ENCODE assay signal across 38 mouse cellular contexts in the genomic region with DNA sequence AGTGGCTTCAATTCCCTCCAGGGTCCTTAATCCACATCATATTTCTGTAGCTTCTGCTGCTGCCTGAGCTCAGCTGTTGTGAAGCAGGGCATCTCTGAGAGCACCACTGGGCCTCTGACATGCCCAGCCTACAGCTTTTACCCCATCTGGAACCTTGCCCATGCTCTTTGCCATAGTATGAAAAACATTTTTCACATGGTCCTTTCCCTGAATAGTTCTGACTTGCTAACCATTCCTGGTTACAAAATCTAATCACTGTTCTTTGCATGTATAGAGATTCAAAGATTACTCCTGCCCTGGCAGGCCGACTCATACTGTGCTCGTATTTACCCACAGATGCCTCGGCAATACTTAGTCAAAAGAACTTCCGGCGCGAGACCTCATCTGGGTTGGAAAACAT. TPM values are rescaled to one million over a fixed set of nuclear protein-coding genes. Genes with fewer than 3 reads are reported as not detected.
DNase-seq lines count a peak whose midpoint lies in the region; ATAC-seq and TF ChIP-seq lines count a peak whose summit lies in the region.
"Had no signal": no experiment of that assay in that cellular context is flagged by ENCODE, and none has a peak within 500 bp of the region (broad histone marks: within the 10 kb centered on the region; RNA-seq: fewer than 3 reads in every experiment).

No protein-coding gene starts in this region.

- no peak overlapping the region for H3K27ac ChIP-seq in embryonic facial prominence, embryonic 14.5 days (replicated peaks; ENCODE audit: low read depth, low read length)
- no peak overlapping the region for H3K27ac ChIP-seq in embryonic facial prominence, embryonic 10.5 days (replicated peaks)
- H3K27ac ChIP-seq in midbrain, embryonic 11.5 days (ENCODE audit: low read depth, low read length): no peak overlapping the region
- H3K27ac ChIP-seq in midbrain, embryonic 15.5 days: no peak overlapping the region
- peak overlapping the region; percentile 81 for H3K27ac ChIP-seq in stomach, postnatal 0 days (replicated peaks)
- H3K27ac ChIP-seq: forebrain, embryonic 10.5 days; gastrocnemius, adult 2 months; heart, adult 2 months; hindbrain, embryonic 14.5 days; liver, embryonic 12.5 days; neural tube, embryonic 12.5 days had no signal

- no peaks in the 10 kb centered on the region for H3K9me3 ChIP-seq in embryonic facial prominence, embryonic 14.5 days (ENCODE audit: control insufficient read depth, low read length)
- H3K9me3 ChIP-seq in embryonic facial prominence, embryonic 10.5 days: no peaks in the 10 kb centered on the region
- no peaks in the 10 kb centered on the region for H3K9me3 ChIP-seq in midbrain, embryonic 11.5 days (ENCODE audit: control insufficient read depth, low read length)
- no peaks in the 10 kb centered on the region for H3K9me3 ChIP-seq in midbrain, embryonic 15.5 days
- H3K9me3 ChIP-seq in stomach, postnatal 0 days (ENCODE audit: control insufficient read depth, low read length): no peaks in the 10 kb centered on the region
- H3K9me3 ChIP-seq: forebrain, embryonic 10.5 days; heart, embryonic 12.5 days; liver, embryonic 12.5 days; neural tube, embryonic 12.5 days had no signal

- no peak overlapping the region for H3K9ac ChIP-seq in embryonic facial prominence, embryonic 14.5 days (ENCODE audit: low read depth, low read length)
- H3K9ac ChIP-seq in midbrain, embryonic 11.5 days (ENCODE audit: low read length): no peak overlapping the region
- H3K9ac ChIP-seq in midbrain, embryonic 15.5 days: no peak overlapping the region
- H3K9ac ChIP-seq in stomach, postnatal 0 days (ENCODE audit: low read length): no peak overlapping the region
- H3K9ac ChIP-seq: heart, embryonic 12.5 days; hindbrain, embryonic 14.5 days; liver, embryonic 12.5 days; liver, postnatal 0 days; neural tube, embryonic 12.5 days had no signal

- H3K4me2 ChIP-seq in embryonic facial prominence, embryonic 14.5 days (ENCODE audit: low read depth, low read length): no peak overlapping the region
- no peak overlapping the region for H3K4me2 ChIP-seq in midbrain, embryonic 11.5 days
- H3K4me2 ChIP-seq in midbrain, embryonic 15.5 days: no peak overlapping the region
- no peak overlapping the region for H3K4me2 ChIP-seq in stomach, postnatal 0 days (replicated peaks; ENCODE audit: low read depth)
- H3K4me2 ChIP-seq: heart, embryonic 12.5 days; hindbrain, embryonic 14.5 days; liver, embryonic 12.5 days; neural tube, embryonic 12.5 days had no signal

- H3K27me3 ChIP-seq in embryonic facial prominence, embryonic 14.5 days (replicated peaks; ENCODE audit: control insufficient read depth, insufficient read depth, low read length): no peaks in the 10 kb centered on the region
- H3K27me3 ChIP-seq in embryonic facial prominence, embryonic 10.5 days (replicated peaks; ENCODE audit: low read depth, poor library complexity, severe bottlenecking): no peaks in the 10 kb centered on the region
- H3K27me3 ChIP-seq in midbrain, embryonic 11.5 days (ENCODE audit: control insufficient read depth, insufficient read depth, low read length): no peaks in the 10 kb centered on the region
- no peaks in the 10 kb centered on the region for H3K27me3 ChIP-seq in midbrain, embryonic 15.5 days (replicated peaks)
- H3K27me3 ChIP-seq in stomach, postnatal 0 days (ENCODE audit: control insufficient read depth, insufficient read depth, low read length): no peaks in the 10 kb centered on the region
- H3K27me3 ChIP-seq: heart, embryonic 12.5 days; liver, embryonic 12.5 days; neural tube, embryonic 12.5 days had no signal

- no peak for ATAC-seq in embryonic facial prominence, embryonic 14.5 days (ENCODE audit: low read depth)
- no peak for ATAC-seq in midbrain, embryonic 11.5 days (ENCODE audit: low FRiP score)
- no peak for ATAC-seq in midbrain, embryonic 15.5 days (replicated peaks)
- peak; percentile 87 for ATAC-seq in stomach, postnatal 0 days (ENCODE audit: low FRiP score, low TSS enrichment)
- ATAC-seq in monocyte, adult 5-6 weeks (replicated peaks; ENCODE audit: insufficient number of reproducible peaks, low FRiP score, low TSS enrichment, poor library complexity, severe bottlenecking): no peak
- ATAC-seq: activated CD4-positive, CD25-positive, alpha-beta regulatory T cell, adult 4 months; forebrain, embryonic 16.5 days; intestine, postnatal 0 days; liver, embryonic 12.5 days; liver, postnatal 0 days; midbrain, embryonic 16.5 days had no signal

- TF ChIP-seq CTCF in stomach, postnatal 0 days (IDR thresholded peaks at IDR 0.05; ENCODE audit: low read depth): no peak

- 86% methylated on average over 6 of the region's 6 CpGs for WGBS in embryonic facial prominence, embryonic 14.5 days
- WGBS in embryonic facial prominence, embryonic 10.5 days: 95% methylated on average over 6 of the region's 6 CpGs
- WGBS in midbrain, embryonic 11.5 days: 96% methylated on average over 6 of the region's 6 CpGs
- 92% methylated on average over 6 of the region's 6 CpGs for WGBS in midbrain, embryonic 15.5 days
- WGBS in stomach, postnatal 0 days: 51% methylated on average over 6 of the region's 6 CpGs

- no peaks in the 10 kb centered on the region for H3K36me3 ChIP-seq in embryonic facial prominence, embryonic 14.5 days (ENCODE audit: control insufficient read depth, insufficient read depth, low read length)
- no peaks in the 10 kb centered on the region for H3K36me3 ChIP-seq in embryonic facial prominence, embryonic 10.5 days (replicated peaks)
- H3K36me3 ChIP-seq in midbrain, embryonic 11.5 days (ENCODE audit: control insufficient read depth, insufficient read depth, low read length): no peaks in the 10 kb centered on the region
- H3K36me3 ChIP-seq in midbrain, embryonic 15.5 days (replicated peaks): no peaks in the 10 kb centered on the region
- H3K36me3 ChIP-seq in stomach, postnatal 0 days (ENCODE audit: control insufficient read depth, insufficient read depth, low read length): no peaks in the 10 kb centered on the region
- H3K36me3 ChIP-seq: forebrain, embryonic 10.5 days; heart, embryonic 12.5 days; liver, embryonic 12.5 days; neural tube, embryonic 12.5 days had no signal

- no peak overlapping the region for H3K4me3 ChIP-seq in embryonic facial prominence, embryonic 14.5 days (ENCODE audit: low read depth, low read length)
- no peak overlapping the region for H3K4me3 ChIP-seq in embryonic facial prominence, embryonic 10.5 days
- no peak overlapping the region for H3K4me3 ChIP-seq in midbrain, embryonic 11.5 days (ENCODE audit: low read depth, low read length)
- no peak overlapping the region for H3K4me3 ChIP-seq in midbrain, embryonic 15.5 days
- no peak overlapping the region for H3K4me3 ChIP-seq in stomach, postnatal 0 days (ENCODE audit: low read depth, low read length)
- H3K4me3 ChIP-seq: forebrain, embryonic 10.5 days; gastrocnemius, adult 2 months; heart, adult 2 months; heart, embryonic 12.5 days; liver, embryonic 12.5 days; myocyte; neural tube, embryonic 12.5 days had no signal

- TF ChIP-seq EP300 in stomach, postnatal 0 days (optimal IDR thresholded peaks at IDR 0.05): peak; percentile 91

- H3K4me1 ChIP-seq in embryonic facial prominence, embryonic 14.5 days (ENCODE audit: control insufficient read depth, insufficient read depth, low read length): peaks cover 3% of the 10 kb centered on the region; the same call in 1 of the 2 replicates
- H3K4me1 ChIP-seq in embryonic facial prominence, embryonic 10.5 days: 0 out of 2 replicates have a peak, but pooled peaks cover 3% of the 10 kb centered on the region
- H3K4me1 ChIP-seq in midbrain, embryonic 11.5 days (ENCODE audit: control insufficient read depth, insufficient read depth, low read length): no peaks in the 10 kb centered on the region
- H3K4me1 ChIP-seq in midbrain, embryonic 15.5 days: no peaks in the 10 kb centered on the region
- peaks cover 4% of the 10 kb centered on the region; the same call in 1 of the 2 replicates for H3K4me1 ChIP-seq in stomach, postnatal 0 days (replicated peaks; ENCODE audit: control insufficient read depth, insufficient read depth)
- H3K4me1 ChIP-seq: forebrain, embryonic 10.5 days; neural tube, embryonic 12.5 days had no signal

- DNase-seq in embryonic facial prominence, embryonic 14.5 days (ENCODE audit: low spot score): peak; percentile 16
- no peak for DNase-seq in embryonic facial prominence, embryonic 10.5 days (ENCODE audit: low spot score)
- peak; percentile 51 for DNase-seq in midbrain, embryonic 11.5 days (ENCODE audit: low spot score, missing footprints)
- DNase-seq in adipocyte (ENCODE audit: low spot score): peak; percentile 95
- DNase-seq in stomach, postnatal 0 days (ENCODE audit: low spot score): peak; percentile 57
- DNase-seq: adrenal gland, postnatal 25 days; cerebellum, adult 2 months; cerebellum, postnatal 14 days; gastrocnemius, adult 2 months; heart, adult 2 months; kidney, adult 9 months; kidney, postnatal 10 days; layer of hippocampus, postnatal 36 days; left cerebral cortex, postnatal 4 days; liver, postnatal 0 days; right cerebral cortex, postnatal 4 days; thymus, postnatal 14 days had no signal

RNA-seq across cellular contexts. Expression of a gene that starts 5.3 kb away (rescaled TPM):
- not detected in 2 replicates for polyA plus RNA-seq in embryonic facial prominence, embryonic 14.5 days (2014; fragmentation: Nextera tagmentation; extraction: Ambion mirVana)
- not detected in 2 replicates for polyA plus RNA-seq in embryonic facial prominence, embryonic 10.5 days (2016; fragmentation: Nextera tagmentation; extraction: Ambion mirVana)
- polyA plus RNA-seq in midbrain, embryonic 11.5 days (2014; fragmentation: Nextera tagmentation; extraction: Ambion mirVana): not detected in 2 replicates
- not detected in 2 replicates for polyA plus RNA-seq in midbrain, embryonic 15.5 days (2015; fragmentation: Nextera tagmentation; extraction: Ambion mirVana)
- polyA plus RNA-seq in stomach, postnatal 0 days (2015; fragmentation: Nextera tagmentation; extraction: Ambion mirVana): 0.52 TPM in 1 of 2 replicates, not detected in the other
- not detected in 3 replicates for total RNA-seq in monocyte, adult 5-6 weeks (2017)
- total RNA-seq: gastrocnemius, postnatal 4 days; hematopoietic stem cell, adult 5-6 weeks; layer of hippocampus, postnatal 36 days; left cerebral cortex, postnatal 4 days had no signal
- polyA plus RNA-seq: activated CD4-positive, CD25-positive, alpha-beta regulatory T cell, adult 4 months; brain, embryonic 14.5 days; cerebellum, adult 2 months; cortical plate, adult 2 months; embryonic facial prominence, embryonic 11.5 days; forebrain, embryonic 10.5 days; forebrain, embryonic 16.5 days; heart, adult 2 months; heart, embryonic 12.5 days; heart, postnatal 0 days; hindbrain, embryonic 14.5 days; intestine, postnatal 0 days; large intestine, adult 2 months; limb, embryonic 14.5 days; liver, embryonic 12.5 days; liver, postnatal 0 days; midbrain, embryonic 16.5 days; myocyte; neural tube, embryonic 12.5 days; spleen, adult 2 months had no signal
